Mouse (Mus musculus): ENCODE results near the gene Jsrp1. TPM values are rescaled to one million over a fixed set of nuclear protein-coding genes. Genes with fewer than 3 reads are reported as not detected.
"Not testable (repeated sequence)": the region's sequence is repeated elsewhere in the genome, so short reads cannot be mapped to it uniquely, and the experiment has no call there.

The Jsrp1 gene
- polyA plus RNA-seq, 1 experiment from 2014 or later, result 1.2 TPM

DNA sequence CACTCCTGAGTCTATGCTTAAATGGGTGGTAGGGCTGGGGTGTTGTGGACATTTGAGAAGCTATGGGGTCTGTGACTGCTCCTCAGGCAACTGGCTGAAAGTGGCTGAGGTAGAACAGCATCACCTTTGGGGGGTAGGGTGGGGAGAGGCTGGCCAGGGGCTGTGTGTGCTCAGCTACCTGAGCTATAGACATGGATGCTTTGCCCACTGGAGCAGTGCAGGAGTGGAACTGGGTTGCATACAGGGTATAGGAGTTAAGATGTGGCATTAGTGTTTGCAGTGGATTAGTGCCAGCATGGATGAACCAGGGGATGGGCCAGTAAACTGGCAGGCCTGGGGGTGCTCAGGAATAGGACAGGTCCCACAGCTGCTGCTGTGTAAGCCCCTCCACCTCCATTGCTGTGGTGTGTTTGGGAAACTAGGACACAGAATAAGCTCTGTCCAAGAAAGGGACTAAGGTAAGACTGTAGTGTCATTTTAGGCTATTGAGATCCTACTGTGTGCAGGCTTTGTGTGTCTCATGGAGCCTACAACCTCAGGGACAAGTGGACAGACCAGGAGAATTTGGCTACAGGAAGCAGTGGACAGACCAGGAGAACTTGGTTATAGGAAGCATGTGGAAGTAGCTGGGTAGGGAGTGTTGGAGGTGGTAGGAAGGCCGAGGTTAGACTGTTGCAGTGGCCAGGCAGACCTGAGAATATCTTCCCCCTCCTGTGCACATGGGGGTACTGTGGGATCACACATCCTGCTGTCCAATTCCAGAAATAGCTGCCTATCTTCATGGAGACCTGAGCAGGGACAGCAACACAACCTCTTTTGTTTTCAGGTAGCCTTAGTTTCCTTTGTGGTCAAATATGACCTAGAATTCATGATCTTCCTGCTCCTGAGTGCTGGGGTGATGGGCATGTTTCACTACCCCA is 16.3 kb upstream of the Jsrp1 start:
- H3K36me3 ChIP-seq (replicated peaks; ENCODE audit: control insufficient read depth, insufficient read depth, low read depth, low read length), result peaks cover 5% of the 10 kb centered on the region
- H3K4me2 ChIP-seq (ENCODE audit: low read depth, low read length), result no peak overlapping the region
- H3K27ac ChIP-seq (replicated peaks; ENCODE audit: low read depth, low read length), result no peak overlapping the region
- H3K9ac ChIP-seq (replicated peaks; ENCODE audit: low read length), result no peak overlapping the region
- DNase-seq (ENCODE audit: low spot score) (no peak), ATAC-seq (replicated peaks; ENCODE audit: insufficient number of reproducible peaks, low FRiP score, low TSS enrichment, low read depth) (no peak)
- no peaks in the 10 kb centered on the region for H3K9me3 ChIP-seq (replicated peaks; ENCODE audit: control insufficient read depth, low read length)
- peaks cover 6% of the 10 kb centered on the region for H3K27me3 ChIP-seq (ENCODE audit: control insufficient read depth, insufficient read depth, low read length)
- WGBS, result 74% methylated on average over 1 of the region's 1 CpGs
- peaks cover 2% of the 10 kb centered on the region; the same call in 1 of the 2 replicates for H3K4me1 ChIP-seq (ENCODE audit: control insufficient read depth, insufficient read depth, low read length)
- no peak overlapping the region for H3K4me3 ChIP-seq (ENCODE audit: low read depth, low read length)

DNA sequence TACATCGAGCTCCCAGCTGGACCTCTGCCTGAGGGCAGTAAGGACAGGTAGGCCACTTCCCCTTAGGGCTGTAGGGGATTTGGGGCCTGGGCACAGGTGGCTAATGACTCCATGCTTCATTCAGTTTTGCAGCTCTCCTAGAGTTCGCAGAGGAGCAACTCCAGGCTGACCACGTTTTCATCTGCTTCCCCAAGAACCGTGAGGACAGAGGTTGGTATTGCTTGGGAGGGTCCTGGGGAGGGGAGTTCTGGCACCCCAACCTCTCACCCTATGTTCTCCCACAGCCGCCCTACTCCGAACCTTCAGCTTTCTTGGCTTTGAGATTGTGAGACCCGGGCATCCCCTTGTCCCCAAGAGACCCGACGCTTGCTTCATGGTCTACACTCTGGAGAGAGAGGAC is 15.3 kb upstream of the Jsrp1 start:
- not testable (repeated sequence) for H3K9ac ChIP-seq (replicated peaks; ENCODE audit: low read length); H3K9me3 ChIP-seq (replicated peaks; ENCODE audit: control insufficient read depth, low read length); H3K4me2 ChIP-seq (ENCODE audit: low read depth, low read length); H3K27me3 ChIP-seq (ENCODE audit: control insufficient read depth, insufficient read depth, low read length); H3K36me3 ChIP-seq (replicated peaks; ENCODE audit: control insufficient read depth, insufficient read depth, low read depth, low read length); H3K4me1 ChIP-seq (ENCODE audit: control insufficient read depth, insufficient read depth, low read length); H3K27ac ChIP-seq (replicated peaks; ENCODE audit: low read depth, low read length); H3K4me3 ChIP-seq (ENCODE audit: low read depth, low read length); DNase-seq (ENCODE audit: low spot score); ATAC-seq (replicated peaks; ENCODE audit: insufficient number of reproducible peaks, low FRiP score, low TSS enrichment, low read depth)
- WGBS, result 85% methylated on average over 9 of the region's 9 CpGs

DNA sequence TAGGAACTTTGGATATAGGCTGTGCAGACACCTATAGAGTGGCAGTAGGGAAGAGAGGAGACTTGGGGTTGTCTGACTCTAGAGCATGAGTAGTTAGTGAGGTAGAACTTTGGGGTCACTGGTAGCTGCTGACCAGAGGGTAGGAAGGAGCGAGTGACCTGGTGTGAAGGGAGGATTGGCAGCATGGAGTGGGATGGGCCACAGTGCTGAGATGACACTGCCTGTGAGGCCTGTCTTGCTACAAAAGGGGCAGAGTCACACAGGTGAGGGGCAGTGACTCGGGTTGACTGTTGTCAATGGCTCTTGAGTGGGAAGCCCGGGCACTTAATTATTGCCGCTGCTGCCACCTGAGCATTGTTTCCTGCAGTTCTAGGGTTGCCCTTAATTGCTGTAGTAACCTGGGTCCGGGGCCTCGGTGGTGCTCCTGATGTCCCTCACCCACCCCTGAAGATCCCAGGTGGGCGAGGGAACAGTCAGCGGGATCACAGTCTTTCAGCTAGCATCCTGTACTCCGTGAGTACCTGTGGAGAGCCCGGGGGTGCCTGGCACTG is 14.6 kb upstream of the Jsrp1 start:
- WGBS, result 83% methylated on average over 10 of the region's 10 CpGs
- peak overlapping the region; percentile 94 for H3K4me2 ChIP-seq (ENCODE audit: low read depth, low read length)
- no peaks in the 10 kb centered on the region for H3K27me3 ChIP-seq (ENCODE audit: control insufficient read depth, insufficient read depth, low read length)
- H3K36me3 ChIP-seq (replicated peaks; ENCODE audit: control insufficient read depth, insufficient read depth, low read depth, low read length), result peaks cover 5% of the 10 kb centered on the region
- no peak for ATAC-seq (replicated peaks; ENCODE audit: insufficient number of reproducible peaks, low FRiP score, low TSS enrichment, low read depth)
- H3K9me3 ChIP-seq (replicated peaks; ENCODE audit: control insufficient read depth, low read length), result no peaks in the 10 kb centered on the region
- DNase-seq (ENCODE audit: low spot score), result no peak
- peaks cover 2% of the 10 kb centered on the region; the same call in 1 of the 2 replicates for H3K4me1 ChIP-seq (ENCODE audit: control insufficient read depth, insufficient read depth, low read length)
- H3K9ac ChIP-seq (replicated peaks; ENCODE audit: low read length), result peak overlapping the region; percentile 94
- H3K27ac ChIP-seq (replicated peaks; ENCODE audit: low read depth, low read length), result no peak overlapping the region
- peak overlapping the region; percentile 77 for H3K4me3 ChIP-seq (ENCODE audit: low read depth, low read length)

DNA sequence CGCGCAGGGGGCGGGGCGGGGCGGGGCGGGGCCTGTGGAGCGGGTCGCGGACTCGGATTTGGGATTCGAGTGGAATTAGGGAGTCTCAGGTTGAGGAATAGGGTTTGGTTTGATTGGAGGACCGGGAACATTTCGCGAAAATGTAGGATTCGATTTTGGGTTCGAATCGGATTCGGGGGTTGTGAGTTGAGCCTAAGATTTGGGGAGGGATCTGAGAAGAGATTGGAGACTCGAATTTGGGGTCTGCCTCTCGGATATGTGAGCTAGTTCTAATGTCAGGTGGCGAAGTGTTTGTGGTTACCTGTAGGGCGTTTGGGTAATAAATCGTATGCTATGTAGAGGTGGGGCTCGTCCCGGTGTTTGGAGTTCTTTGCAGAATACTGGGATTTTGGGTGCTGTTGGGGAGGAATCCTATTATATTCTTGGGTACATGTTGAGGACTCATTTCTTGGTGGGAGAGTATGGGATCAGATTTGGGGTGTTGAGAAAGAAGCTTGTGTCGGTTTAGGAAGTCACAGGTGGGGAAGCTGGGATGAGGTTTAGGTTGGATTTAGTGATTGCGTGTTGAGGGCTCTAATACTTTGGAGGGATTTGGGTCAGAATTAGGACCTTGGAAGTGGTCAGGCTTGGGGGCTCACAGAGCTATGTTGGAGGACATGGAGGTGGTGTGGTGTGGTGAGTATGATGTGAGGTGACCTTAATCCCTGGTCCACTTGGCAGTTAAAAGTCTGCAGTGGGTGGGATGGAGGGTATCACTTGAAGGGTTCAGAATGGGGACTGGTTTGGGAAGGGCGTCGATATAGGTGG is 14.0 kb upstream of the Jsrp1 start:
- Histone ChIP-seq H3K4me3 (ENCODE audit: low read depth, low read length) (peak overlapping the region; percentile 77), H3K9me3 (replicated peaks; ENCODE audit: control insufficient read depth, low read length) (no peaks in the 10 kb centered on the region), H3K27me3 (ENCODE audit: control insufficient read depth, insufficient read depth, low read length) (no peaks in the 10 kb centered on the region), H3K9ac (replicated peaks; ENCODE audit: low read length) (peak overlapping the region; percentile 94), H3K4me1 (ENCODE audit: control insufficient read depth, insufficient read depth, low read length) (peaks cover 2% of the 10 kb centered on the region; the same call in 1 of the 2 replicates), H3K27ac (replicated peaks; ENCODE audit: low read depth, low read length) (peak overlapping the region; percentile 72), H3K4me2 (ENCODE audit: low read depth, low read length) (peak overlapping the region; percentile 94), H3K36me3 (replicated peaks; ENCODE audit: control insufficient read depth, insufficient read depth, low read depth, low read length) (peaks cover 5% of the 10 kb centered on the region)
- 8% methylated on average over 27 of the region's 29 CpGs for WGBS
- ATAC-seq (replicated peaks; ENCODE audit: insufficient number of reproducible peaks, low FRiP score, low TSS enrichment, low read depth), result no peak
- no peak for DNase-seq (ENCODE audit: low spot score)

DNA sequence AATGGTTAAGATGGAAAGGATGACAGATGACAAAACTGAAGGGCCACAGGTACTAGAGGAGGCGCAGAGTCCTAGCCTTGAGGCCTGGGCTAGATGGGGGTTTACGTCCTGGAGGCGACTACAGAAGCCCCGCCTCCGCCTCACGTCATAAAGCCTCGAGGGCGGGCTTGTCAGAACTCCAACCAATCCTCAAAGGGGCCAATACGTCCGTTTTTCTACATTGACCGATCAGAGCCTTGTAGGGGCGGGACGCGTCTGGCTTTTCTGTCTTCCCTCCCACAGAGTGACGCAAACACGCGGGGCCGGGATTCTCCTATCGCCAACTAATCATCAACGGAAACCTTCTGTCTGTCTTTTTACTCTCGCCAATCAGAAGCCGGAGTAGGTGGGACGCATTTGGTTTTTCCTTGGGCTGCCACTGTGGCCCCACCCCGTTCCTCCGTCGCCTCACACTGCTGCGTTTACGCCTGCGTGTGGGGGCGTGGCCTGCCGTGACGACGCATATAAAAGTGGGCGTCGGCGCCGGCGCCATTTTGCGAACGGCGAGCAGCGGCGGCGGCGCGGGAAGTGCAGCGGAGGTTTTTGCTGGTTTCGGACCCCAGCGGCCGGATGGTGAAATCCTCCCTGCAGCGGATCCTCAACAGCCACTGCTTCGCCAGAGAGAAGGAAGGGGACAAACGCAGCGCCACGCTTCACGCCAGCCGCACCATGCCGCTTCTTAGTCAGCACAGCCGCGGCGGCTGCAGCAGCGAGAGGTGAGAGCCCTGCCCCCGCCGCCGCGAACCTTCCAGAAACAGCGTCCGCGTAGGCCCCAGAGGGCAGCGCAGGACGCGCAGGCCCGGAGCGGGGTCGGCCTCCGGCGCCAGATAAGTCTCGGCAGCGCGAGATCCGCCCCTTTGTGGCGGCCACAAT is 13.1 kb upstream of the Jsrp1 start, which contains the start of gene Oaz1:
Oaz1 (plus strand) TSS at position 506 of the 912 bp plus-strand sequence.
- peak; percentile 99 for DNase-seq (ENCODE audit: low spot score)

DNA sequence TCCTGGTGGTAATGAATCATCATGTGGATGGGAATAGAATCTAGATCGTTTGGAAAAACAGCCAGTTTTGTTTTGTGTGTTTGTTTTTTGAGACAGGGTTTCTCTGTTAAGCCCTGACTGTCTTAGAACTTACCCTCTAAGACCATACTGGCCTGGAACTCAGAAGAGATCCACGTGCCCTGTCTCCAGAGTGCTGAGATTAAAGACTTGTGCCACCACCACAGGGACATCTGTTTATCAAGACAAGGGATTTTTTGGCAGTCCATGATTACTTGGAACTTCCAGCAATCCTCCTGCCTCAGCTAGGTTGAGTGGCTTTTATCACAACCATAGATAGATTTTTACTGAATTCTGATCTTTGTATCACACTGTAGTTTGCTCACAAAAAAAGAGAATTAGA is 11.5 kb upstream of the Jsrp1 start:
- H3K4me2 ChIP-seq (ENCODE audit: low read depth, low read length), result no peak overlapping the region
- no peak overlapping the region for H3K9ac ChIP-seq (replicated peaks; ENCODE audit: low read length)
- ATAC-seq (replicated peaks; ENCODE audit: insufficient number of reproducible peaks, low FRiP score, low TSS enrichment, low read depth), result no peak

More for the DNA sequence above, 13.1 kb upstream of the Jsrp1 start, which contains the start of gene Oaz1:
- Histone ChIP-seq H3K27ac (replicated peaks; ENCODE audit: low read depth, low read length) (peak within 1 kb of the TSS; percentile 72), H3K27me3 (ENCODE audit: control insufficient read depth, insufficient read depth, low read length) (no peaks in the 10 kb centered on the region), H3K9me3 (replicated peaks; ENCODE audit: control insufficient read depth, low read length) (no peaks in the 10 kb centered on the region), H3K36me3 (replicated peaks; ENCODE audit: control insufficient read depth, insufficient read depth, low read depth, low read length) (peaks cover 5% of the 10 kb centered on the region), H3K9ac (replicated peaks; ENCODE audit: low read length) (peak within 1 kb of the TSS; percentile 94), H3K4me3 (ENCODE audit: low read depth, low read length) (peak within 1 kb of the TSS; percentile 77), H3K4me2 (ENCODE audit: low read depth, low read length) (peak within 1 kb of the TSS; percentile 94), H3K4me1 (ENCODE audit: control insufficient read depth, insufficient read depth, low read length) (peaks cover 2% of the 10 kb centered on the region; the same call in 1 of the 2 replicates)
- peak; percentile 95 for ATAC-seq (replicated peaks; ENCODE audit: insufficient number of reproducible peaks, low FRiP score, low TSS enrichment, low read depth)
- WGBS, result under 1% methylated on average over 75 of the region's 82 CpGs

More for the DNA sequence above, 11.5 kb upstream of the Jsrp1 start:
- no peak overlapping the region for H3K27ac ChIP-seq (replicated peaks; ENCODE audit: low read depth, low read length)
- H3K36me3 ChIP-seq (replicated peaks; ENCODE audit: control insufficient read depth, insufficient read depth, low read depth, low read length), result peaks cover 5% of the 10 kb centered on the region
- 72% methylated on average over 2 of the region's 2 CpGs for WGBS
- H3K4me1 ChIP-seq (ENCODE audit: control insufficient read depth, insufficient read depth, low read length), result peaks cover 2% of the 10 kb centered on the region; the same call in 1 of the 2 replicates
- no peak for DNase-seq (ENCODE audit: low spot score)
- H3K27me3 ChIP-seq (ENCODE audit: control insufficient read depth, insufficient read depth, low read length), result no peaks in the 10 kb centered on the region
- H3K9me3 ChIP-seq (replicated peaks; ENCODE audit: control insufficient read depth, low read length), result no peaks in the 10 kb centered on the region
- H3K4me3 ChIP-seq (ENCODE audit: low read depth, low read length), result no peak overlapping the region

Measured in embryonic facial prominence, embryonic 11.5 days (tissue).